Mouse (Mus musculus): ENCODE measurements at regions not wholly inside any gene's neighbourhood (a gene's known extent, or its start where the extent isn't known, plus 50 kb on each side); places are given as distances from the start of the nearest gene placed in this dataset.

- TF ChIP-seq ZNF384 (IDR thresholded peaks at IDR 0.05; ENCODE audit: low read depth, low read length): no peak
- TF ChIP-seq HCFC1 (IDR thresholded peaks at IDR 0.05; ENCODE audit: borderline replicate concordance, insufficient read depth, low read length): no peak
- no peak for TF ChIP-seq ZC3H11A (IDR thresholded peaks at IDR 0.05; ENCODE audit: borderline replicate concordance, low read depth, low read length)
- TF ChIP-seq CHD2 (IDR thresholded peaks at IDR 0.05; ENCODE audit: low read depth, low read length): no peak
- TF ChIP-seq MAFK (IDR thresholded peaks at IDR 0.05; ENCODE audit: insufficient read depth, low read depth, low read length): no peak
- Histone ChIP-seq H3K4me1 (ENCODE audit: control insufficient read depth in 2 of 2, insufficient read depth in 2 of 2, low read length in 2 of 2, poor library complexity in 1 of 2) (no peaks in the 10 kb centered on the region), H3K9me3 (ENCODE audit: control insufficient read depth, insufficient read depth, low read depth, low read length) (no peaks in the 10 kb centered on the region), H3K36me3 (ENCODE audit: control insufficient read depth, insufficient read depth, low read length, poor library complexity, severe bottlenecking) (no peaks in the 10 kb centered on the region), H3K9ac (ENCODE audit: insufficient read depth, low read depth, low read length, poor library complexity, severe bottlenecking) (no peak overlapping the region), H3K4me3 (ENCODE audit: insufficient read depth in 1 of 2, low read depth in 1 of 2, low read length in 2 of 2, poor library complexity in 1 of 2, severe bottlenecking in 1 of 2) (no peak overlapping the region), H3K27ac (ENCODE audit: insufficient read depth, low read depth, low read length, poor library complexity, severe bottlenecking) (no peak overlapping the region)
- no peak for DNase-seq (ENCODE audit: low read depth, low spot score)
- in situ Hi-C loops (cut with MboI; ENCODE audit: low sequenced_read_pairs in 2 of 2, unreplicated experiment in 2 of 2): no loop called here
Measured at GRCm38 (mm10) chr12:12195066-12195465, 66.9 kb upstream of the Fam49a start.

GRCm38 (mm10) chr12:12196627-12197026 lies 65.3 kb upstream of the Fam49a start:
- no peak for DNase-seq (ENCODE audit: low read depth, low spot score)
- Histone ChIP-seq H3K9me3 (ENCODE audit: control insufficient read depth, insufficient read depth, low read depth, low read length) (no peaks in the 10 kb centered on the region), H3K27ac (ENCODE audit: insufficient read depth, low read depth, low read length, poor library complexity, severe bottlenecking) (no peak overlapping the region), H3K4me1 (ENCODE audit: control insufficient read depth in 2 of 2, insufficient read depth in 2 of 2, low read length in 2 of 2, poor library complexity in 1 of 2) (no peaks in the 10 kb centered on the region), H3K9ac (ENCODE audit: insufficient read depth, low read depth, low read length, poor library complexity, severe bottlenecking) (no peak overlapping the region), H3K4me3 (ENCODE audit: insufficient read depth in 1 of 2, low read depth in 1 of 2, low read length in 2 of 2, poor library complexity in 1 of 2, severe bottlenecking in 1 of 2) (no peak overlapping the region), H3K36me3 (ENCODE audit: control insufficient read depth, insufficient read depth, low read length, poor library complexity, severe bottlenecking) (no peaks in the 10 kb centered on the region)
- in situ Hi-C loops (cut with MboI; ENCODE audit: low sequenced_read_pairs in 2 of 2, unreplicated experiment in 2 of 2): no loop called here
- TF ChIP-seq CHD2 (IDR thresholded peaks at IDR 0.05; ENCODE audit: low read depth, low read length): no peak
- TF ChIP-seq ZC3H11A (IDR thresholded peaks at IDR 0.05; ENCODE audit: borderline replicate concordance, low read depth, low read length): no peak
- no peak for TF ChIP-seq ZNF384 (IDR thresholded peaks at IDR 0.05; ENCODE audit: low read depth, low read length)

- no peaks in the 10 kb centered on the region for H3K4me1 ChIP-seq (ENCODE audit: control insufficient read depth in 2 of 2, insufficient read depth in 2 of 2, low read length in 2 of 2, poor library complexity in 1 of 2)
- in situ Hi-C loops (cut with MboI; ENCODE audit: low sequenced_read_pairs in 2 of 2, unreplicated experiment in 2 of 2): no loop called here
- H3K9ac ChIP-seq (ENCODE audit: insufficient read depth, low read depth, low read length, poor library complexity, severe bottlenecking): no peak overlapping the region
- no peak for DNase-seq (ENCODE audit: low read depth, low spot score)
- no peak overlapping the region for H3K27ac ChIP-seq (ENCODE audit: insufficient read depth, low read depth, low read length, poor library complexity, severe bottlenecking)
- H3K4me3 ChIP-seq (ENCODE audit: insufficient read depth in 1 of 2, low read depth in 1 of 2, low read length in 2 of 2, poor library complexity in 1 of 2, severe bottlenecking in 1 of 2): no peak overlapping the region
- H3K9me3 ChIP-seq (ENCODE audit: control insufficient read depth, insufficient read depth, low read depth, low read length): no peaks in the 10 kb centered on the region
- no peaks in the 10 kb centered on the region for H3K36me3 ChIP-seq (ENCODE audit: control insufficient read depth, insufficient read depth, low read length, poor library complexity, severe bottlenecking)
- TF ChIP-seq ZC3H11A (IDR thresholded peaks at IDR 0.05; ENCODE audit: borderline replicate concordance, low read depth, low read length) (no peak), HCFC1 (IDR thresholded peaks at IDR 0.05; ENCODE audit: borderline replicate concordance, insufficient read depth, low read length) (no peak), ZNF384 (IDR thresholded peaks at IDR 0.05; ENCODE audit: low read depth, low read length) (no peak), CHD2 (IDR thresholded peaks at IDR 0.05; ENCODE audit: low read depth, low read length) (no peak), MAFK (IDR thresholded peaks at IDR 0.05; ENCODE audit: insufficient read depth, low read depth, low read length) (no peak)
Measured at GRCm38 (mm10) chr12:12208216-12208615, 53.7 kb upstream of the Fam49a start.
